Mouse (Mus musculus) MEL (cell line): ENCODE data around the gene Nisch. TPM values are rescaled to one million over a fixed set of nuclear protein-coding genes. Genes with fewer than 3 reads are reported as not detected.

Experiments
- DNase-seq: peaks from one replicate; pipeline ENCODE4 v3.0.0; 2011; ENCODE audit warnings: low read depth, low spot score
- H3K27ac ChIP-seq: 2 replicates; pipeline ENCODE4 v1.5.1; 2012; ENCODE audit warnings: low read depth, mild to moderate bottlenecking, control low read depth, low read length, moderate library complexity; ENCODE audit not compliant: control insufficient read depth
- H3K27me3 ChIP-seq, 2 experiments: fragments of 150-350 bp in 1 of 2; sonication (generic) in 1 of 2; 2 replicates each; pipeline ENCODE4 v1.6.1; 2012; ENCODE audit warnings: low read length in 2 of 2, mild to moderate bottlenecking in 2 of 2, improper control_type of control experiment in 1 of 2, moderate library complexity in 1 of 2; ENCODE audit not compliant: insufficient read depth in 2 of 2, control insufficient read depth in 1 of 2
- H3K36me3 ChIP-seq, 2 experiments: 2 replicates each; pipeline ENCODE4 v1.6.1; 2012 to 2014; ENCODE audit warnings: low read length in 2 of 2, improper control_type of control experiment in 1 of 2, inconsistent platforms in 1 of 2, mild to moderate bottlenecking in 1 of 2; ENCODE audit not compliant: insufficient read depth in 2 of 2, control insufficient read depth in 1 of 2
- H3K4me1 ChIP-seq, 2 experiments: fragments of 150-350 bp in 1 of 2; sonication (generic) in 1 of 2; 2 replicates each; pipeline ENCODE4 v1.6.1; 2012; ENCODE audit warnings: low read length in 2 of 2, improper control_type of control experiment in 1 of 2, mild to moderate bottlenecking in 1 of 2; ENCODE audit not compliant: insufficient read depth in 2 of 2, control insufficient read depth in 1 of 2
- H3K4me3 ChIP-seq, 2 experiments: fragments of 150-350 bp in 1 of 2; sonication (generic) in 1 of 2; 2 replicates each; pipeline ENCODE4 v1.5.1; 2012; ENCODE audit warnings: low read depth in 2 of 2, low read length in 2 of 2, mild to moderate bottlenecking in 2 of 2, moderate library complexity in 2 of 2, control low read depth in 1 of 2, improper control_type of control experiment in 1 of 2; ENCODE audit not compliant: control insufficient read depth in 1 of 2, insufficient read depth in 1 of 2
- H3K79me2 ChIP-seq: 2 replicates; pipeline ENCODE4 v1.6.1; 2012; ENCODE audit warnings: mild to moderate bottlenecking, low read length, moderate library complexity; ENCODE audit not compliant: control insufficient read depth, poor library complexity, insufficient read depth
- H3K9ac ChIP-seq: 2 replicates; pipeline ENCODE4 v1.6.1; 2012; ENCODE audit warnings: low read depth, mild to moderate bottlenecking, control low read depth, low read length, moderate library complexity; ENCODE audit not compliant: control insufficient read depth, poor library complexity, severe bottlenecking
- H3K9me3 ChIP-seq: fragments of 150-350 bp; sonication (generic); replicated peaks from 2 replicates; pipeline ENCODE4 v1.6.1; 2012; ENCODE audit warnings: mild to moderate bottlenecking, low read length, improper control_type of control experiment, moderate library complexity; ENCODE audit not compliant: insufficient read depth
- CHD1 ChIP-seq: IDR thresholded peaks from 2 replicates; pipeline ENCODE4 v1.6.1; 2012; ENCODE audit warnings: low read depth, mild to moderate bottlenecking, inconsistent platforms, low read length, improper control_type of control experiment
- E2F4 ChIP-seq: IDR thresholded peaks from 2 replicates; pipeline ENCODE4 v1.6.1; 2011; ENCODE audit warnings: low read depth, low read length, improper control_type of control experiment, borderline replicate concordance
- EP300 ChIP-seq, 2 experiments: IDR thresholded peaks; 2 replicates each; pipeline ENCODE4 v1.6.1; 2011; ENCODE audit warnings: improper control_type of control experiment in 2 of 2, low read length in 2 of 2, low read depth in 1 of 2, mild to moderate bottlenecking in 1 of 2
- GABPA ChIP-seq: IDR thresholded peaks from 2 replicates; pipeline ENCODE4 v1.6.1; 2012; ENCODE audit warnings: low read depth, mild to moderate bottlenecking, inconsistent platforms, low read length, improper control_type of control experiment, moderate library complexity
- JUND ChIP-seq: IDR thresholded peaks from 2 replicates; pipeline ENCODE4 v1.6.1; 2011; ENCODE audit warnings: low read depth, mild to moderate bottlenecking, improper control_type of control experiment, low read length
- KAT2A ChIP-seq: conservative IDR thresholded peaks from 2 replicates; pipeline ENCODE4 v1.6.1; 2012; ENCODE audit warnings: low read depth, low read length, improper control_type of control experiment, inconsistent platforms
- MAX ChIP-seq: IDR thresholded peaks from 2 replicates; pipeline ENCODE4 v1.6.1; 2011; ENCODE audit warnings: low read length, improper control_type of control experiment
- MEF2A ChIP-seq: IDR thresholded peaks from 2 replicates; pipeline ENCODE4 v1.6.1; 2014; ENCODE audit warnings: low read depth, mild to moderate bottlenecking, inconsistent platforms, low read length, improper control_type of control experiment; ENCODE audit not compliant: poor library complexity, insufficient replicate concordance, severe bottlenecking; ENCODE audit errors: extremely low read depth
- MYC ChIP-seq: IDR thresholded peaks from 2 replicates; pipeline ENCODE4 v1.6.1; 2011; ENCODE audit warnings: low read depth, mild to moderate bottlenecking, low read length, improper control_type of control experiment, moderate library complexity
- POLR2A ChIP-seq, 2 experiments: IDR thresholded peaks; 2 replicates each; pipeline ENCODE4 v1.6.1; 2011 to 2012; ENCODE audit warnings: low read length in 2 of 2, mild to moderate bottlenecking in 2 of 2, control low read depth in 1 of 2, improper control_type of control experiment in 1 of 2, low read depth in 1 of 2, moderate library complexity in 1 of 2; ENCODE audit not compliant: control insufficient read depth in 1 of 2, insufficient read depth in 1 of 2, poor library complexity in 1 of 2
- TAL1 ChIP-seq: IDR thresholded peaks from 2 replicates; pipeline ENCODE4 v1.6.1; 2012; ENCODE audit warnings: mild to moderate bottlenecking, inconsistent platforms, low read length, moderate library complexity, mixed read lengths
- TBP ChIP-seq: IDR thresholded peaks from 2 replicates; pipeline ENCODE4 v1.8.0; 2011; ENCODE audit warnings: low read depth, low read length, improper control_type of control experiment
- TCF12 ChIP-seq: IDR thresholded peaks from 2 replicates; pipeline ENCODE4 v1.6.1; 2014; ENCODE audit warnings: low read depth, mild to moderate bottlenecking, inconsistent platforms, low read length, improper control_type of control experiment, moderate library complexity
- USF2 ChIP-seq, 2 experiments: IDR thresholded peaks; 2 replicates each; pipeline ENCODE4 v1.6.1; 2011 to 2012; ENCODE audit warnings: improper control_type of control experiment in 2 of 2, low read length in 2 of 2, borderline replicate concordance in 1 of 2, inconsistent platforms in 1 of 2, low read depth in 1 of 2, mild to moderate bottlenecking in 1 of 2; ENCODE audit not compliant: insufficient read depth in 1 of 2
- ZC3H11A ChIP-seq: IDR thresholded peaks from 2 replicates; pipeline ENCODE4 v1.6.1; 2012; ENCODE audit warnings: low read depth, mild to moderate bottlenecking, inconsistent platforms, low read length, improper control_type of control experiment
- ZKSCAN1 ChIP-seq: IDR thresholded peaks from 2 replicates; pipeline ENCODE4 v1.6.1; 2012; ENCODE audit warnings: low read depth, mild to moderate bottlenecking, inconsistent platforms, low read length, improper control_type of control experiment, moderate library complexity
- ZMIZ1 ChIP-seq: IDR thresholded peaks from 2 replicates; pipeline ENCODE4 v1.6.1; 2012; ENCODE audit warnings: low read depth, mild to moderate bottlenecking, inconsistent platforms, low read length, improper control_type of control experiment, moderate library complexity
- ZNF384 ChIP-seq: IDR thresholded peaks from 2 replicates; pipeline ENCODE4 v1.6.1; 2012; ENCODE audit warnings: low read depth, mild to moderate bottlenecking, inconsistent platforms, low read length, improper control_type of control experiment
- polyA plus RNA-seq, 2 experiments: library from polyadenylated mRNA; stranded (reverse) in 1 of 2; unstranded in 1 of 2; fragments of >175 nt in 1 of 2; fragments of >200 nt in 1 of 2; gene quantifications; 2 replicates each; pipeline versions ENCODE4 v1.2.1 to v1.2.4; 2012; ENCODE audit warnings: low replicate concordance in 2 of 2, low read depth in 1 of 2; ENCODE audit not compliant: insufficient read length in 2 of 2, insufficient read depth in 1 of 2, missing spikeins in 1 of 2
- total RNA-seq: library from RNA; depleted of rRNA; stranded (reverse); fragments of 300-350 nt; gene quantifications from 2 replicates; pipeline ENCODE4 v1.2.3, GENCODE M21; 2012

Gene Nisch
- total and polyA plus RNA-seq, 3 experiments = 53.0 to 154 TPM; not detected in 1

GRCm38 (mm10) chr14:31171821-31172220 lies 44.9 kb downstream of the Nisch start (continued):
- TF ChIP-seq CHD1 (no peak), JUND (no peak)

- no peak overlapping the region for H3K27ac ChIP-seq
- no peak overlapping the region for H3K9ac ChIP-seq
- no peaks in the 10 kb centered on the region for H3K79me2 ChIP-seq
- H3K27me3 ChIP-seq = no peaks in the 10 kb centered on the region
- H3K36me3 ChIP-seq = peaks cover 2 to 8% of the 10 kb centered on the region in 2 experiments; a peak in 3 of 4 replicates
- no peaks in the 10 kb centered on the region for H3K9me3 ChIP-seq
- DNase-seq = no peak
- TF ChIP-seq ZC3H11A (no peak), MYC (no peak), TBP (no peak), TAL1 (no peak), TCF12 (no peak), MAX (no peak), USF2 (IDR thresholded peaks at IDR 0.05; ENCODE audit: borderline replicate concordance in 1 of 2, insufficient read depth in 1 of 2, low read depth in 1 of 2, low read length in 2 of 2) (no peak), ZNF384 (no peak), MEF2A (no peak), EP300 (IDR thresholded peaks at IDR 0.05; ENCODE audit: low read depth in 1 of 2, low read length in 2 of 2) (no peak), GABPA (no peak), ZKSCAN1 (no peak), E2F4 (no peak), POLR2A (IDR thresholded peaks at IDR 0.05; ENCODE audit: control insufficient read depth in 1 of 2, insufficient read depth in 1 of 2, low read depth in 1 of 2, low read length in 2 of 2, poor library complexity in 1 of 2) (no peak), KAT2A (no peak)
- no peak overlapping the region for H3K4me3 ChIP-seq
- H3K4me1 ChIP-seq = peaks cover 0 to 17% of the 10 kb centered on the region in 2 experiments; a peak in 2 of 4 replicates
These were observed 45.4 kb downstream of the Nisch start for GRCm38 (mm10) chr14:31171386-31171785.

- TF ChIP-seq ZMIZ1 (no peak), JUND (no peak)
- no peak for DNase-seq
- Histone ChIP-seq H3K27ac (no peak overlapping the region), H3K79me2 (no peaks in the 10 kb centered on the region), H3K4me1 (peaks cover 0 to 19% of the 10 kb centered on the region in 2 experiments; a peak in 2 of 4 replicates), H3K9me3 (no peaks in the 10 kb centered on the region), H3K27me3 (no peaks in the 10 kb centered on the region), H3K36me3 (peaks cover 2 to 8% of the 10 kb centered on the region in 2 experiments; a peak in 3 of 4 replicates), H3K9ac (no peak overlapping the region), H3K4me3 (no peak overlapping the region)
These were observed 45.8 kb downstream of the Nisch start for GRCm38 (mm10) chr14:31170963-31171362.
